Mouse (Mus musculus) ES-Bruce4 (cell line): ENCODE results near the gene Akt2. TPM values are rescaled to one million over a fixed set of nuclear protein-coding genes. Genes with fewer than 3 reads are reported as not detected.

Experiments used
- H3K27ac ChIP-seq: 2 replicates; pipeline ENCODE4 v1.5.1; 2012; ENCODE audit warnings: low read length, inconsistent platforms; ENCODE audit not compliant: insufficient read depth
- H3K27me3 ChIP-seq: 2 replicates; pipeline ENCODE4 v1.6.1; 2012; ENCODE audit warnings: mild to moderate bottlenecking, low read length, inconsistent platforms; ENCODE audit not compliant: control insufficient read depth, poor library complexity, insufficient read depth, severe bottlenecking
- H3K36me3 ChIP-seq: 2 replicates; pipeline ENCODE4 v1.6.1; 2012; ENCODE audit warnings: inconsistent platforms, mild to moderate bottlenecking, low read length, moderate library complexity; ENCODE audit not compliant: control insufficient read depth, poor library complexity, insufficient read depth, severe bottlenecking
- H3K4me1 ChIP-seq: one replicate; pipeline ENCODE4 v1.8.1; 2011; ENCODE audit warnings: low read length; ENCODE audit not compliant: control insufficient read depth, insufficient read depth
- H3K4me3 ChIP-seq: 2 replicates; pipeline ENCODE4 v1.5.1; 2011; ENCODE audit warnings: low read depth, mild to moderate bottlenecking, low read length
- H3K9ac ChIP-seq: 2 replicates; pipeline ENCODE4 v1.6.1; 2012; ENCODE audit warnings: low read depth, mild to moderate bottlenecking, inconsistent platforms; ENCODE audit not compliant: poor library complexity, severe bottlenecking
- H3K9me3 ChIP-seq: replicated peaks from 2 replicates; pipeline ENCODE4 v1.6.1; 2012; ENCODE audit warnings: mild to moderate bottlenecking, low read length, inconsistent platforms; ENCODE audit not compliant: control insufficient read depth, poor library complexity, insufficient read depth, severe bottlenecking
- CTCF ChIP-seq: IDR thresholded peaks from one replicate; pipeline ENCODE4 v1.8.1; 2011; ENCODE audit warnings: low read depth, low read length
- EP300 ChIP-seq: IDR thresholded peaks from 2 replicates; pipeline ENCODE4 v1.6.1; 2011; ENCODE audit warnings: low read depth, low read length; ENCODE audit not compliant: insufficient read depth
- POLR2A ChIP-seq: IDR thresholded peaks from one replicate; pipeline ENCODE4 v1.8.1; 2011; ENCODE audit warnings: low read length; ENCODE audit not compliant: insufficient read depth
- polyA plus RNA-seq: library from polyadenylated mRNA; stranded (reverse); fragments of >200 nt; gene quantifications from 2 replicates; pipeline ENCODE4 v1.2.4, GENCODE M21; 2011; ENCODE audit warnings: low read depth; ENCODE audit not compliant: missing spikeins, insufficient read depth, insufficient read length

Akt2 gene
- polyA plus RNA-seq, 1 experiment, result 38.7 TPM

DNA sequence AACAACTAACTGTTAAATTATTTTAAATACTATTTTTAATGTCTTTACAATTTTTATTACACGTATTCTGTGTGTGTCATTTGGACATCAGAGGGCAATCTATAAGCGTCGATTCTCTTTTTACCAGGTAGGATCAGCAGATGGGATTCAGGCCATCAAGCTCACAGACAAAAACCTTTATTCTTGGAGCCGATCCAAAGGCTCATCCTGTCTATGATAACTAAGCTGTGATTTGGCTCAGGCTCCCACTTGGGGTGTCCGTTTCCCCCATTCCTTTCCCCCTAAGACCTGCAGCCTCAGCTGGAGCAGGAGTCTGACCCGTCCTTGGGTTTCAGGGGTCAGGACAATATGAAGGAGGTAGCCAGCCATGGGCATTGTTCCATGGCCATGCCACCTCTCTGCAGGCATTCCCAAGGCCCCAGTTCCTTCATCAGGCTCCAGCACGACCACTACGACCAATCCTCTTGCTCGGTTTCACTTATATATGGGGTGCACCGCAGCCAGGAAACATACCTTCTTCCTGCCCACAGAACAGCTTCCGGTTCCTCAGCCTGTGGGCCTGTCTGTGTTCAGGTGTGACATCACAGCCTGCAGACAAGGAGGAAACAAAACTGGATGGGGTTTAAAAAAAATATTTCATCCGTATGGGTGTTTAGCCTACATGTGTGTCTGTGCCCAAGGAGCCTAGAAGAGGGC is 46.5 kb upstream of the Akt2 start:
- TF ChIP-seq EP300, result no peak
- no peak for TF ChIP-seq CTCF
- TF ChIP-seq POLR2A, result no peak
- Histone ChIP-seq H3K9me3 (no peaks in the 10 kb centered on the region), H3K4me3 (no peak overlapping the region), H3K36me3 (no peaks in the 10 kb centered on the region; the same call in 1 of the 2 replicates), H3K4me1 (no peaks in the 10 kb centered on the region), H3K27ac (no peak overlapping the region), H3K9ac (no peak overlapping the region), H3K27me3 (no peaks in the 10 kb centered on the region)

GRCm38 (mm10) chr7:27549597-27549996 is 41.8 kb upstream of the Akt2 start:
- Histone ChIP-seq H3K36me3 (no peaks in the 10 kb centered on the region), H3K27me3 (no peaks in the 10 kb centered on the region), H3K27ac (peak overlapping the region; percentile 48), H3K4me1 (no peaks in the 10 kb centered on the region), H3K9me3 (no peaks in the 10 kb centered on the region), H3K4me3 (peak overlapping the region; percentile 16; the same call in 1 of the 2 replicates), H3K9ac (0 out of 2 replicates have a peak overlapping the region, but pooled peaks have one; percentile 16)
- TF ChIP-seq CTCF, result no peak
- TF ChIP-seq EP300, result peak; percentile 65; the same call in 1 of the 2 replicates
- TF ChIP-seq POLR2A, result no peak

GRCm38 (mm10) chr7:27552070-27552469 is 39.3 kb upstream of the Akt2 start:
- Histone ChIP-seq H3K36me3 (peaks cover 9% of the 10 kb centered on the region), H3K4me3 (peak overlapping the region; percentile 85), H3K4me1 (no peaks in the 10 kb centered on the region), H3K27me3 (no peaks in the 10 kb centered on the region), H3K9ac (peak overlapping the region; percentile 28; the same call in 1 of the 2 replicates), H3K9me3 (no peaks in the 10 kb centered on the region), H3K27ac (no peak overlapping the region)
- TF ChIP-seq POLR2A, result no peak
- TF ChIP-seq CTCF, result no peak
- TF ChIP-seq EP300, result no peak

- TF ChIP-seq CTCF (no peak), EP300 (0 out of 2 replicates have a peak, but pooled peaks have one; percentile 44), POLR2A (peak; percentile 82)
- H3K27ac ChIP-seq, result peak within 1 kb of the TSS; percentile 52
- H3K27me3 ChIP-seq, result no peaks in the 10 kb centered on the region
Observed at GRCm38 (mm10) chr7:27552931-27553513, 38.3 kb upstream of the Akt2 start, which contains the start of the genes Pld3 and 2310022A10Rik. Gene Pld3, minus strand, starts transcription at chr7:27553218. Gene 2310022A10Rik, plus strand, starts transcription at chr7:27553233.

GRCm38 (mm10) chr7:27560291-27560887 is 31.0 kb upstream of the Akt2 start:
- Histone ChIP-seq H3K36me3 (peaks cover 35% of the 10 kb centered on the region), H3K27me3 (no peaks in the 10 kb centered on the region), H3K9me3 (no peaks in the 10 kb centered on the region), H3K27ac (no peak overlapping the region), H3K9ac (no peak overlapping the region), H3K4me1 (no peaks in the 10 kb centered on the region), H3K4me3 (no peak overlapping the region)
- TF ChIP-seq CTCF, result no peak
- no peak for TF ChIP-seq POLR2A
- TF ChIP-seq EP300, result no peak

More at GRCm38 (mm10) chr7:27552931-27553513, 38.3 kb upstream of the Akt2 start, which contains the start of the genes Pld3 and 2310022A10Rik:
- no peaks in the 10 kb centered on the region for H3K9me3 ChIP-seq
- peak within 1 kb of the TSS; percentile 98 for H3K4me3 ChIP-seq
- no peaks in the 10 kb centered on the region for H3K4me1 ChIP-seq
- peak within 1 kb of the TSS; percentile 85 for H3K9ac ChIP-seq
- peaks cover 9% of the 10 kb centered on the region for H3K36me3 ChIP-seq

GRCm38 (mm10) chr7:27560978-27561377 is 30.4 kb upstream of the Akt2 start:
- H3K4me1 ChIP-seq, result no peaks in the 10 kb centered on the region
- no peak overlapping the region for H3K27ac ChIP-seq
- no peaks in the 10 kb centered on the region for H3K9me3 ChIP-seq
- peaks cover 33% of the 10 kb centered on the region for H3K36me3 ChIP-seq
- no peak for TF ChIP-seq CTCF
- no peak for TF ChIP-seq POLR2A
- no peak for TF ChIP-seq EP300
- no peaks in the 10 kb centered on the region for H3K27me3 ChIP-seq
- no peak overlapping the region for H3K4me3 ChIP-seq
- no peak overlapping the region for H3K9ac ChIP-seq
